Mouse (Mus musculus) embryonic facial prominence, embryonic 13.5 days (tissue): ENCODE measurements at regions not wholly inside any gene's neighbourhood (a gene's known extent, or its start where the extent isn't known, plus 50 kb on each side); places are given as distances from the start of the nearest gene placed in this dataset.

Experiments used
- ATAC-seq: fragments of 200-750 bp; cut with Nextera tagmentation; 2 replicates; pipeline ENCODE4 v1.8.0; 2017; ENCODE audit warnings: low read depth; ENCODE audit not compliant: insufficient number of reproducible peaks, insufficient read depth, low FRiP score, low TSS enrichment
- H3K27ac ChIP-seq: fragments of 300-500 bp; sonication (generic); 2 replicates; pipeline ENCODE4 v1.5.1; 2015; ENCODE audit warnings: moderate library complexity, mild to moderate bottlenecking, inconsistent platforms
- H3K27me3 ChIP-seq: fragments of 300-500 bp; sonication (generic); 2 replicates; pipeline ENCODE4 v1.6.1; 2015; ENCODE audit warnings: mild to moderate bottlenecking, inconsistent platforms
- H3K36me3 ChIP-seq: fragments of 300-500 bp; sonication (generic); 2 replicates; pipeline ENCODE4 v1.6.1; 2015; ENCODE audit warnings: mild to moderate bottlenecking, inconsistent platforms
- H3K4me1 ChIP-seq: fragments of 300-500 bp; sonication (generic); 2 replicates; pipeline ENCODE4 v1.6.1; 2015; ENCODE audit warnings: inconsistent platforms
- H3K4me2 ChIP-seq: fragments of 300-500 bp; sonication (generic); 2 replicates; pipeline ENCODE4 v1.6.1; 2015; ENCODE audit warnings: moderate library complexity, mild to moderate bottlenecking, inconsistent platforms
- H3K4me3 ChIP-seq: fragments of 300-500 bp; sonication (generic); 2 replicates; pipeline ENCODE4 v1.5.1; 2015; ENCODE audit warnings: mild to moderate bottlenecking, inconsistent platforms
- H3K9ac ChIP-seq: fragments of 300-500 bp; sonication (generic); 2 replicates; pipeline ENCODE4 v1.6.1; 2015; ENCODE audit warnings: mild to moderate bottlenecking, inconsistent platforms
- H3K9me3 ChIP-seq: fragments of 300-500 bp; sonication (generic); 2 replicates; pipeline ENCODE4 v1.6.1; 2016; ENCODE audit warnings: inconsistent platforms
- WGBS: fragments of 180-500 bp; shearing (Covaris S2); methylation state at CpG from one replicate; pipeline ENCODE4 v1.1.7; 2015; ENCODE audit warnings: mixed read lengths; 5-methylcytosine and 5-hydroxymethylcytosine counted together

DNA sequence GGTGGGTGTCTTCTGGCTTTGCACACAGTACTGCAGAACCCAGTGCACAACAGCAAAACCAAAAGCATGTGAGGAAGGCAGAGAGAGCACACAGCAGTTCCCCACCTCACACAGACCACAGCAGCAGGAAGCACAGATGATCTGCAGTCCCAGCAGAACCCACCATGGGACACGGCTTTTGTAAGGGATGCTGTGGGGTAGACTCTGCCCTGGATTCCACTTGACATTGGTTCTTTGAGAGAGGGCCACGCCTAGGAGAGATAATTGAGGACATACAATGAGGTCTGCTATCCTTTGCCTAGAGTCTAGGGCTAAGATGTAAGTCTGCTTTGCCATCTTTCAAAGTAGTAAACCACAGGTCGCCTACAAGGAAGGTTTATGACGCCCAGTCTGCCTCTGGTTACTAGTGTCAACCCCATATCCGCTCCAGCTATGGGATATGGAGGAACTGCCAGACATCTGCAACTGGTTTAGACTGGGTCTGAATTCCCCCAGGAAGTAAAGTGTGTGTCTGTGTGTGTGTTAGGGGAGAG is 89.3 kb upstream of the Tnfaip3 start:
- H3K4me1 ChIP-seq: peaks cover 13% of the 10 kb centered on the region
- WGBS: 27% methylated on average over 5 of the region's 5 CpGs
- H3K9me3 ChIP-seq: 0 out of 2 replicates have a peak, but pooled peaks cover 3% of the 10 kb centered on the region
- peak; percentile 64; the same call in 1 of the 2 replicates for ATAC-seq
- peak overlapping the region; percentile 81 for H3K27ac ChIP-seq
- peak overlapping the region; percentile 42 for H3K4me2 ChIP-seq
- no peak overlapping the region for H3K9ac ChIP-seq
- no peaks in the 10 kb centered on the region for H3K36me3 ChIP-seq
- no peaks in the 10 kb centered on the region for H3K27me3 ChIP-seq
- H3K4me3 ChIP-seq: no peak overlapping the region

GRCm38 (mm10) chr10:19099369-19100285 is 84.2 kb upstream of the Tnfaip3 start:
- peaks cover 3% of the 10 kb centered on the region for H3K4me1 ChIP-seq
- no peak overlapping the region for H3K27ac ChIP-seq
- H3K27me3 ChIP-seq: no peaks in the 10 kb centered on the region
- WGBS: 86% methylated on average over 10 of the region's 10 CpGs
- H3K4me3 ChIP-seq: no peak overlapping the region
- no peak for ATAC-seq
- no peak overlapping the region for H3K4me2 ChIP-seq
- no peak overlapping the region for H3K9ac ChIP-seq
- H3K36me3 ChIP-seq: no peaks in the 10 kb centered on the region
- H3K9me3 ChIP-seq: no peaks in the 10 kb centered on the region

DNA sequence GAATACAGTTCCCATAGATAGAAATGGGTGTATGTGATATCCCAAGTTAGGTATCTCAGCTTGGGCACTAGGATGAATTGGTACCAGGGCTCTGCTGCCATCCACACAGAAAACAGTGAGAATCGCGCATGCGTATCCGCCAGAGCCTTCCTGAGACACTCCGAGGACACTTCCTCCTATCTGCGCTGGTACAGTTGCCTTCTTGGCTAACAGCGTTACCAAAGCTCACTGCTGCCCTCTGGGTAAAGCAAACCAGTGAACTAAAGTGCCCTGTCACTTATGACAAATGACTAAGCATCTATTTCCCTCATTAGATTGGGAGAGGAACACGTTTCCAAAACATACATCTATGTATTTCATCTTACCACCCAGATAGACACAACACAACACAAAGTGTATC is 78.8 kb upstream of the Tnfaip3 start:
- no peak for ATAC-seq
- Histone ChIP-seq H3K4me1 (no peaks in the 10 kb centered on the region), H3K9ac (no peak overlapping the region), H3K27me3 (no peaks in the 10 kb centered on the region), H3K27ac (no peak overlapping the region), H3K4me2 (no peak overlapping the region), H3K36me3 (no peaks in the 10 kb centered on the region), H3K4me3 (no peak overlapping the region), H3K9me3 (no peaks in the 10 kb centered on the region)
- WGBS: 50% methylated on average over 8 of the region's 8 CpGs

GRCm38 (mm10) chr10:19093689-19094088 is 78.2 kb upstream of the Tnfaip3 start:
- H3K4me3 ChIP-seq: no peak overlapping the region
- H3K36me3 ChIP-seq: no peaks in the 10 kb centered on the region
- no peaks in the 10 kb centered on the region for H3K27me3 ChIP-seq
- no peak overlapping the region for H3K9ac ChIP-seq
- no peak overlapping the region for H3K4me2 ChIP-seq
- H3K27ac ChIP-seq: no peak overlapping the region
- H3K4me1 ChIP-seq: no peaks in the 10 kb centered on the region
- ATAC-seq: no peak
- H3K9me3 ChIP-seq: no peaks in the 10 kb centered on the region
- WGBS: 80% methylated on average over 3 of the region's 3 CpGs

- Histone ChIP-seq H3K4me1 (no peaks in the 10 kb centered on the region), H3K9ac (no peak overlapping the region), H3K4me3 (no peak overlapping the region), H3K36me3 (no peaks in the 10 kb centered on the region), H3K27me3 (no peaks in the 10 kb centered on the region), H3K4me2 (no peak overlapping the region), H3K27ac (no peak overlapping the region), H3K9me3 (no peaks in the 10 kb centered on the region)
- WGBS: 87% methylated on average over 3 of the region's 3 CpGs
- no peak for ATAC-seq
These were observed 76.5 kb upstream of the Tnfaip3 start for GRCm38 (mm10) chr10:19091949-19092348.

DNA sequence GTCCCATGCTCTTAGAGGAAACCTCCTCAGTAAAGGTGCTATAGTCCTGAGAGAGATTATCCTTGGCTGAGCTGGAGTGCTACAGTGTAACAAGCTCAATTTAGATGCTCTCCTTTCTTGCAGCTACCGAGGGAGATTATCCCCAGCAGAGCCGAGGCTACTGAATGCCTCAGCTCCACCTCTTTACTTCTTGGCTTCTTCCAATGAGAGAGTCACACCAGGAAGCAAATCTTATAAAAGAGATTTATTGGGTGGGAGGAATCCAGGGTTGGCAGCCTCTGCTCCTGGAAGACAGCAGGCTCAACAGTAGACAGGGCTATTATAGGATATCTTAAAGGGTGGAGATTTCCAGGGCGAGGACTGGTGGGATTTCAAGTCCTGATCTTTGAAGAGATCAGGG is 75.7 kb upstream of the Tnfaip3 start:
- no peak for ATAC-seq
- Histone ChIP-seq H3K4me3 (no peak overlapping the region), H3K4me1 (no peaks in the 10 kb centered on the region), H3K9ac (no peak overlapping the region), H3K27me3 (no peaks in the 10 kb centered on the region), H3K36me3 (no peaks in the 10 kb centered on the region), H3K4me2 (no peak overlapping the region), H3K27ac (no peak overlapping the region), H3K9me3 (no peaks in the 10 kb centered on the region)
- 59% methylated on average over 3 of the region's 3 CpGs for WGBS

DNA sequence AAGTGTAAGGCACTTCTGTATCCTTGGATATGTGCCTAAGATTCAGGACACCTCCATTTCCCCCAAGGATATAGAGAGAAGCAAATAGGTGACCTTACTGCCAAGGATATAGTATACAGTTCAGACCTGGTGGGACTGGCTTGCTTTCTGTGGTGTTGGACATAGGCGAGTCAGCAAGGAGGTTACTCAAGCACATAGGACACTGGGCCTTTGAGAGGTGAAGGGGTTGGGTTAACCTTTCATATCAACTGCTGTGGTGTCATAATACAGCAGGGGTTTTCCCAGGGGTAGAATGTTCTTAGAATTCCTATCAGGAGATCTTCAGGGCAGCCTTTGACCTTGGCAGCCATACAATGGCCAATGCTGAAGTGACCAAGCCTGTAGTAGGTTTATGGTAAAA is 71.5 kb upstream of the Tnfaip3 start:
- Histone ChIP-seq H3K9me3 (no peaks in the 10 kb centered on the region), H3K27me3 (no peaks in the 10 kb centered on the region), H3K27ac (no peak overlapping the region), H3K4me1 (no peaks in the 10 kb centered on the region), H3K4me3 (no peak overlapping the region), H3K36me3 (no peaks in the 10 kb centered on the region), H3K4me2 (no peak overlapping the region), H3K9ac (no peak overlapping the region)
- WGBS: 83% methylated on average over 1 of the region's 1 CpGs
- ATAC-seq: no peak

- Histone ChIP-seq H3K27ac (no peak overlapping the region), H3K36me3 (no peaks in the 10 kb centered on the region), H3K9me3 (no peaks in the 10 kb centered on the region), H3K4me3 (no peak overlapping the region), H3K9ac (no peak overlapping the region), H3K4me2 (no peak overlapping the region), H3K4me1 (no peaks in the 10 kb centered on the region), H3K27me3 (no peaks in the 10 kb centered on the region)
- no peak for ATAC-seq
- WGBS: 79% methylated on average over 4 of the region's 4 CpGs
These were observed 66.7 kb upstream of the Tnfaip3 start for GRCm38 (mm10) chr10:19082136-19082535.

GRCm38 (mm10) chr10:19078047-19078446 is 62.6 kb upstream of the Tnfaip3 start:
- ATAC-seq: no peak
- H3K4me2 ChIP-seq: no peak overlapping the region
- no peak overlapping the region for H3K4me3 ChIP-seq
- H3K27me3 ChIP-seq: no peaks in the 10 kb centered on the region
- no peaks in the 10 kb centered on the region for H3K36me3 ChIP-seq
- no peaks in the 10 kb centered on the region for H3K9me3 ChIP-seq
- 86% methylated on average over 4 of the region's 4 CpGs for WGBS
- H3K4me1 ChIP-seq: no peaks in the 10 kb centered on the region
- H3K9ac ChIP-seq: no peak overlapping the region
- H3K27ac ChIP-seq: no peak overlapping the region

- 88% methylated on average over 5 of the region's 5 CpGs for WGBS
- no peaks in the 10 kb centered on the region for H3K4me1 ChIP-seq
These were observed 52.9 kb upstream of the Tnfaip3 start for GRCm38 (mm10) chr10:19068377-19068776.

DNA sequence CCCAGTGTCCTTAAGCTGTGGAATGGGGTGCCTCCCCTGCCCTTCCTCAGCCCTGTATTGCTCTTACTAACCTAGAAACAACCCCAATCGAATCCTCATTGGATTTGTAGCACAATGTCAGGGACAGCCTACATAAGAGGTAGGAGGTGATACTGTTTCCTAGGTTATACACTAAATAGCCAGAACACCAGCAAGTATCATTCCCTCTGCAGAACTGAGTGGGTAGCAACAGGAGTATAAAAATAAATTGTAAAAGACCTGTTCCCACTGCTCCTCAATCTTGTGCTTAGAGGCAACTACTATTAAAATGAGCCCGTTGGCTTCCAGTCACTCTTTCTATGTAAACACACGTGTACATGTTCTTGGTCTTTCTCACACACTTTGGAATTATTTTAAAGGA is 52.2 kb upstream of the Tnfaip3 start:
- no peaks in the 10 kb centered on the region for H3K4me1 ChIP-seq
- H3K36me3 ChIP-seq: no peaks in the 10 kb centered on the region
- no peaks in the 10 kb centered on the region for H3K27me3 ChIP-seq
- no peak overlapping the region for H3K4me2 ChIP-seq
- H3K9me3 ChIP-seq: no peaks in the 10 kb centered on the region
- 81% methylated on average over 3 of the region's 3 CpGs for WGBS
- H3K27ac ChIP-seq: no peak overlapping the region
- no peak for ATAC-seq
- H3K9ac ChIP-seq: no peak overlapping the region
- H3K4me3 ChIP-seq: no peak overlapping the region

More at GRCm38 (mm10) chr10:19068377-19068776, 52.9 kb upstream of the Tnfaip3 start:
- Histone ChIP-seq H3K9me3 (no peaks in the 10 kb centered on the region), H3K4me2 (no peak overlapping the region), H3K36me3 (no peaks in the 10 kb centered on the region), H3K4me3 (no peak overlapping the region), H3K9ac (no peak overlapping the region), H3K27ac (no peak overlapping the region), H3K27me3 (no peaks in the 10 kb centered on the region)
- ATAC-seq: no peak

- Histone ChIP-seq H3K4me1 (no peaks in the 10 kb centered on the region), H3K27ac (no peak overlapping the region), H3K9ac (no peak overlapping the region), H3K27me3 (no peaks in the 10 kb centered on the region), H3K4me2 (no peak overlapping the region), H3K4me3 (no peak overlapping the region), H3K9me3 (no peaks in the 10 kb centered on the region), H3K36me3 (no peaks in the 10 kb centered on the region)
- WGBS: 90% methylated on average over 5 of the region's 5 CpGs
- ATAC-seq: no peak
These were observed 51.4 kb upstream of the Tnfaip3 start for GRCm38 (mm10) chr10:19066821-19067350.
